Mouse (Mus musculus) megakaryocyte, embryonic 14.5 days (primary cell): ENCODE measurements around the gene Ccdc18. TPM values are rescaled to one million over a fixed set of nuclear protein-coding genes. Genes with fewer than 3 reads are reported as not detected.
"Not testable (repeated sequence)": the region's sequence is repeated elsewhere in the genome, so short reads cannot be mapped to it uniquely, and the experiment has no call there.

Experiments
- H3K27me3 ChIP-seq: replicated peaks from 2 replicates; pipeline ENCODE3; 2012; ENCODE audit warnings: inconsistent platforms
- H3K36me3 ChIP-seq: replicated peaks from 2 replicates; pipeline ENCODE3; 2012; ENCODE audit warnings: low read length, inconsistent platforms, mixed read lengths
- H3K4me1 ChIP-seq: 2 replicates; pipeline ENCODE4 v1.6.1; 2012; ENCODE audit warnings: inconsistent platforms
- H3K4me3 ChIP-seq: replicated peaks from 2 replicates; pipeline ENCODE3; 2012; ENCODE audit warnings: moderate library complexity, mild to moderate bottlenecking, inconsistent platforms
- H3K9me3 ChIP-seq: 2 replicates; pipeline ENCODE4 v1.6.1; 2012; ENCODE audit warnings: inconsistent platforms
- FLI1 ChIP-seq: IDR thresholded peaks from 2 replicates; pipeline ENCODE4 v1.6.1; 2012; ENCODE audit warnings: low read length, inconsistent platforms, mixed read lengths
- GATA1 ChIP-seq: IDR thresholded peaks from 3 replicates; pipeline ENCODE4 v1.6.1; 2012; ENCODE audit warnings: mixed read lengths, low read length, inconsistent platforms, borderline replicate concordance
- polyA plus RNA-seq: library from polyadenylated mRNA; stranded (reverse); fragments of >175 nt; gene quantifications from 2 replicates; pipeline ENCODE4 v1.2.3, GENCODE M21; 2012; ENCODE audit warnings: low replicate concordance; ENCODE audit not compliant: insufficient read depth

Ccdc18 gene
- polyA plus RNA-seq, 1 experiment: 0.30 TPM

DNA sequence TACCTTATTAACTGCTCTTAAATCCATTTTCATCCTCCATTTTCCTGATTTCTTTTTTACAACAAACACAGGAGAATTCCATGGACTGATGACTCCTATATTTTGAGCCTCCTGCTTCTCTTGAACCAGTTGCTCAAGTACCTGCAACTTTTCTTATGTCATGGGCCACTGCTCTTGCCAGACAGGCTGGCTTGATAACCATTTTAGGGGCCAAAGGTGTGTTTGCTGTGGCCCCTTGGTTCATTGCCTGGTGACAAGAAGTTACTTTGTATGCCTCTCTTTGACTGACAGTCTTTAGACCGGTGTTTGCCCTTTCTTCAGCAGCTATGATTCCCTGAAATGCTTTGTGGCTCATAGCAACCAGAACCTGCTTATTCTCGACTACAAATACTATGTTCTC lies 117.4 kb downstream of the Ccdc18 start:
- no peaks in the 10 kb centered on the region for H3K9me3 ChIP-seq
- H3K36me3 ChIP-seq: no peaks in the 10 kb centered on the region
- peaks cover 5% of the 10 kb centered on the region for H3K27me3 ChIP-seq
- H3K4me3 ChIP-seq: no peak overlapping the region
- peaks cover 11% of the 10 kb centered on the region for H3K4me1 ChIP-seq
- TF ChIP-seq FLI1 (no peak), GATA1 (no peak)

DNA sequence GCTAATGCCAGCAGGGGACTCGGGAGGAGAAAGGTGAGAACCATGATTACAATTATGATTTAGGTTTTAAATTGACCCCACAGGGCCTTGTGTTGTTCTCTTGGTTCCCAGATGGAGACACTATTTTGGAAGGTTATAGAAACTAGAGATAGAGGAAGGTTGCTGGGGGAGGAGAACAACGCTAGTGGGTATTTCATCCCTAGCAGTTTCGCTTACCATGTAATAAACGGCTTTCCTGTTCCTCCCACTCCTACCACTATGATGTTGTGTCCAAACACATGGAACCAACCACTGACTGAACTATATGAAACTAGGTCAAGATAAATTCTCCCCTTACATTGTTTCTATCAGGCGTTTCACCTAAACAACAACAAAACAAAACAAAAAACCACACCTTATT lies 122.6 kb downstream of the Ccdc18 start:
- no peaks in the 10 kb centered on the region for H3K36me3 ChIP-seq
- H3K4me3 ChIP-seq: no peak overlapping the region
- H3K27me3 ChIP-seq: peaks cover 2% of the 10 kb centered on the region
- TF ChIP-seq FLI1 (no peak), GATA1 (no peak)
- H3K9me3 ChIP-seq: peaks cover 5% of the 10 kb centered on the region; the same call in 1 of the 2 replicates
- peaks cover 7% of the 10 kb centered on the region for H3K4me1 ChIP-seq

DNA sequence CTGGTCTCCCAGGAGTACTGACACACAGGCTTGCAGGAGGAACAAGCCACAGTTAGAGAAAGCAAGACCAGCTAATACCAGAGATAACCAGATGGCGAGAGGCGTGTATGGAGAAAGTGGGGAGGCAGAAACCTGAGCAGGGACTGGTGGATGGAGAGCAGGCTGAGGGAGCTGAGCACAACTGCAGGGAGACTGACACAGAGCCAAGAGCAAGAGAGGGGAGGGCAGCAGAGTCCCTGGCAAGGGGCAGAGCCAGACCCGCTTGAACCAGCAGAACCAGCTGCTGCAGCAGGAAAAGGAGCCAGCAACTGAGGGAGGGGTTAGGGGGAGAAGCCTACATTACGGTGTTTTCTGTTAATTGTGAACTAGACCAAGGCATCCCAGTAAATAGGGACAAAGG lies 130.0 kb downstream of the Ccdc18 start:
- TF ChIP-seq GATA1: no peak
- TF ChIP-seq FLI1: no peak
- Histone ChIP-seq H3K4me1 (peaks cover 26% of the 10 kb centered on the region), H3K4me3 (no peak overlapping the region), H3K9me3 (no peaks in the 10 kb centered on the region), H3K27me3 (no peaks in the 10 kb centered on the region), H3K36me3 (no peaks in the 10 kb centered on the region)

DNA sequence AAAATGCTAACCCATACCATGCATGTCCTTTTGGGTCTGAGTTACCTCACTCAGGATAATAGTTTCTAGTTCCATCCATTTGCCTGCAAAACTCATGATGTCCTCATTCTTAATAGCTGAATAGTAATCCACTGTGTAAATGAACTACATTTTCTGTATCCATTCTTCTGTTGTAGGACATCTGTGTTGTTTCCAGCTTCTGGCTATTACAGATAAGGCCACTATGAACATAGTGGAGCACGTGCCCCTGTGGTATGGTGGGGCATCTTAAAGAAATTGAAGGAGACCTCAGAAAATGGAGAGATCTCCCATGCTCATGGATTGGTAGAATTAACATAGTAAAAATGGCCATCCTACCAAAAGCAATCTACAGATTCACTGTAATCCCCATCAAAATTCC lies 131.1 kb downstream of the Ccdc18 start:
- not testable (repeated sequence) for H3K36me3 ChIP-seq, H3K27me3 ChIP-seq, H3K9me3 ChIP-seq, H3K4me3 ChIP-seq
- peaks cover 31% of the 10 kb centered on the region for H3K4me1 ChIP-seq

DNA sequence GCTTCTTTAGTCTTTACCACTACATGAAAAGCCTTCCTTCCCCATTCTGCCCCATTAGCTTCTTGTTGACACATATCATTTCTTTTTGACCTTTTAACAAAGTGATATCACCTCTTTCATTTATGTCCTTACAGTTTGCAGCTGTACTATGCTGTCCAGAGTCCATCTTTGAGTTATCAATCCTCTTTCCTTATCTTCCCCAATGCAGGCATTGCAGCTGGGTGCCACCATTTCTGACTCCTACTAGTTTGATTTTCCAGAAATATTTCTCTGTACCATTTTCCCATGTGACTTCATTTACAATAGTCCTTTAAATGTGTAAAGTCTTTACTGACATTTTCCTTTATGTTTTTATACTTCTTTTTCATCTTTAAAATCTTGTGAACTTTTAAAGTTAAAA lies 134.3 kb downstream of the Ccdc18 start:
- H3K9me3 ChIP-seq: no peaks in the 10 kb centered on the region
- TF ChIP-seq GATA1: no peak
- no peak for TF ChIP-seq FLI1
- H3K36me3 ChIP-seq: peaks cover 3% of the 10 kb centered on the region
- H3K4me1 ChIP-seq: peaks cover 37% of the 10 kb centered on the region
- H3K4me3 ChIP-seq: no peak overlapping the region
- no peaks in the 10 kb centered on the region for H3K27me3 ChIP-seq

DNA sequence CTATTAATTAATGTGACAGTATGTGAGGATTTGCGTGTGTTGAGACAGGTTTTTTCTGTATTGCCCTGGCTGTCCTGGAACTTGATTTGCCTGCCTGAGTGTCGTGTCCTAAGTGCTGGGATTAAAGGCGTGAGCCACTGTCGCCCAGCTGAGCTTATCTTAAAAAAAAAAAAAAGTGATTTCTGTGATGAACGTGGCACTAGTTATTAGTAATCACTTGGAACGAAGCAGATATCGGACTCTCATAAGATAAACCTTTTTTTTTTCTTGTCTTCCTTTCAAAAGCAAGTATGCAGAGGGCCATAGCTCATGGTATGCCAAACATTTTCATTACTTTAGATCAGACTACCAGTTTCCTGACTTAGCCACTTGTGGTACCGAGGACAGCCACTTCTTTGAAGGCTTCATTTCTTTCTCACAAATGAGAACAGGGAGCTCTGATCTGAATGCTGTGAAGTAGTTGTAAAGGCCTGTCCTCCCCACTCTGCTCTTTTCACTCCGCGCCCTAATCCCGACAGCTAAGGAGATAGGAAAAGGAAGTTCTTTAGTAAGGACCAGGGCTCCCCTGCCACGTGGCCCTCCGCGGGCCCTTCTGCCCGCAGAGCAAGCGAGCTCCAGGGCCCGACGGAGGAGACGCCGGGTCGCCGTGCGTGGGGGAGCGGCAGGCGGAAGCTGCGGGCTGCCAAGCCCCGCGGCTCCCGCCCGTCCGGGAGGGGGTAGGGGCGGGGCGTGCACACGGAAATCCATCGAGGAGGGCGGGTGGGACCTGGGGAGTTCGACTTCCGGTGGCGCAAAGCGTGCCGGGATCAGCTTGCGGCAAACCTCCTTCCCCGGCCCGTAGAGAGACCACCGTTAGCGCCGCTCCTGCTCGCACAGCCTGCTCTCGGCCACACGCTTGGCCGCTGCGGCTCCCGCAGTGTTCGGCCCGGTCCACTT lies 135.7 kb downstream of the Ccdc18 start, which contains the start of gene Dr1:
Gene Dr1, plus strand, starts transcription at position 771 of the 936 bp plus-strand sequence.
- H3K27me3 ChIP-seq: no peaks in the 10 kb centered on the region
- peaks cover 35% of the 10 kb centered on the region for H3K4me1 ChIP-seq
- no peaks in the 10 kb centered on the region for H3K9me3 ChIP-seq
- peak within 1 kb of the TSS; percentile 99 for H3K4me3 ChIP-seq
- no peak for TF ChIP-seq FLI1
- no peak for TF ChIP-seq GATA1
- H3K36me3 ChIP-seq: peaks cover 15% of the 10 kb centered on the region

DNA sequence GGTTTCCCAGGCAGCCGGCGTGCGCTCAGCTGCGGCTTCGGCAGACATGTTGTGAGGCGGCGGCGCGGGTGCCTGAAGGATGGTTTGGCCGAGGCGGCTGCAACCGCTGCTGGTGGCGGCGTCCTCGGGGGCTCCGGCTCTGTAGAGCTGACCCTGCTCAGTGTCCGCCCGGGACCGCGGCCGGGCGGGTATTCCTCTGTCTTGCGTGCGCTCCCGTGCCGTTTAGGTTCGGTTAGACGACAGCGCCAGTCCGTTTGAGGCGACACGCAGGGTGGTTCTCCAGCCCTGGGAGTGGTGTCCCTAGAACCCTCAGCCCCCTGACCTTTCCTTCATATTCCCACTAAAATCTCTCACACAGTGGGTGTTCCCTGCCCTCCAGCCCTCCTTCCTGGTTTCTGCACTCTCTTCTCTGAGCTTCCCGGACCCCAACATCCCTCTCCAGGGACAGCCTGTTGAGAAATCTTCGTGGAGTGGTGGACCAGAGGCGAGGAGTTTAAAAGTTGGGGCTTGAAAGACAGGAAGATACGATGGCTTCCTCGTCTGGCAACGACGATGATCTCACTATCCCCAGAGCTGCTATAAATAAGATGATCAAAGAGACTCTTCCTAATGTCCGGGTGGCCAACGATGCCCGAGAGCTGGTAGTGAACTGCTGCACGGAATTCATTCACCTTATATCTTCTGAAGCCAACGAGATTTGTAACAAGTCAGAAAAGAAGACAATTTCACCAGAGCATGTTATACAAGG lies 136.6 kb downstream of the Ccdc18 start:
- H3K4me3 ChIP-seq: peak overlapping the region; percentile 99
- H3K27me3 ChIP-seq: no peaks in the 10 kb centered on the region
- TF ChIP-seq GATA1 (no peak), FLI1 (no peak)
- peaks cover 36% of the 10 kb centered on the region for H3K4me1 ChIP-seq
- peaks cover 24% of the 10 kb centered on the region for H3K36me3 ChIP-seq
- no peaks in the 10 kb centered on the region for H3K9me3 ChIP-seq

DNA sequence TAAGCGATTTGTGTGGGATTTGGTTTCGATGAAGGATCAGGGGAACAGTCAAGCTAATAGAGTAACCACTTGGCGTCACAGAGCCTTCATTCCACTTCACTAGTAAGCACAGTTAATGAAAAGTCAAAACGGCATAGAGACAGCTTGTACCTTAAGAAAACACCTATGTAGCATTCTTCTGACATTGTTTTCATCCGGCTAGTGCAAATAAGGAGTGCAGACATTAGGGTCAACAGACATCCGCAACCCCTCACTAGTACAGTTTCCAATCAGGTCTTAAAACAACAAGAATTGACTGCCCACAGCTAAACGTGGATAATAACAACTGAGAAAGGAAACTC lies 137.1 kb downstream of the Ccdc18 start:
- H3K27me3 ChIP-seq: no peaks in the 10 kb centered on the region
- peaks cover 38% of the 10 kb centered on the region for H3K4me1 ChIP-seq
- H3K4me3 ChIP-seq: peak overlapping the region; percentile 99
- TF ChIP-seq FLI1: no peak
- TF ChIP-seq GATA1: no peak
- H3K36me3 ChIP-seq: peaks cover 27% of the 10 kb centered on the region
- H3K9me3 ChIP-seq: no peaks in the 10 kb centered on the region

DNA sequence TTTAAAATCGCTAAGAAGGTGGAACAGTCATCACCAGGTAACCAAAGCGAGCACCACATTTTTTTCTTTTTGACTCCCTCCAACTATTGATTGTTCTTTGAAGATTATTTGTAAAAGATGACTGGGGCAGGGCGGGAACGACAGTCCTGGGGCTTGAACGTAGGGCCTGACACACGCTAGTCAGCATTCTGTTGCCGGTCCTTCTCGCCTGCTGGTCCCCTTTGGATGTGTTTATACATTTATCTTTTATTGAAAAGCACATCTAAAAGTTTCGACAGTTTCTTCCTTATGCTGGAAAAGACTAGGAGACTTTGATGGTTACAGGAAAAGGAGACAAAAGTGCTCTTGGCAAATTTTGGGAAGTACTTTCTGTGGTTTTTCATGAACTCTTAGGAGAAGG lies 137.7 kb downstream of the Ccdc18 start:
- Histone ChIP-seq H3K9me3 (no peaks in the 10 kb centered on the region), H3K4me3 (peak overlapping the region; percentile 99), H3K27me3 (no peaks in the 10 kb centered on the region), H3K4me1 (peaks cover 36% of the 10 kb centered on the region), H3K36me3 (peaks cover 33% of the 10 kb centered on the region)
- TF ChIP-seq FLI1 (no peak), GATA1 (no peak)

DNA sequence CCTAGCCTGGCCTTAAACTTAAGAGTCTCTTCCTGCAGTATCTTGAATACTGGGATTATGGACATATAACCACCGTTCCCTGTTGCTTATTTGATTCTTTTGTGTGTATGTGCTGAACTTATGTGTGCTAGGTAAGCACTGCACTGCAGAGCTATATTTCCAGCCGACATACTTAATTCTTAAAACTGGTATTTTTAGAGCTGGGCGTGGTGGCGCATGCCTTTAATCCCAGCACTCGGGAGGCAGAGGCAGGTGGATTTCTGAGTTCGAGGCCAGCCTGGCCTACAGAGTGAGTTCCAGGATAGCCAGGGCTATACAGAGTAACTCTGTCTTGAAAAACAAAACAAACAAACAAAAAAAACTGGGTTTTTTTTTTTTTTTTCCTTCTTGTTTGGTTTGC lies 138.7 kb downstream of the Ccdc18 start:
- H3K4me3 ChIP-seq: peak overlapping the region; percentile 99
- H3K27me3 ChIP-seq, H3K9me3 ChIP-seq: not testable (repeated sequence)
- H3K36me3 ChIP-seq: peaks cover 42% of the 10 kb centered on the region
- H3K4me1 ChIP-seq: peaks cover 33% of the 10 kb centered on the region

Other genes with a start within 250 kb of the Ccdc18 start
- 21.3 and 79.1 TPM in 2 replicates for gene Rpl5, start 232.4 kb upstream of the Ccdc18 start, polyA plus RNA-seq
- 0.94 TPM in 1 of 2 replicates, not detected in the other for gene Fam69a, start 145.8 kb upstream of the Ccdc18 start, polyA plus RNA-seq
- gene Mtf2, start 67.2 kb upstream of the Ccdc18 start, polyA plus RNA-seq: 5.8 and 11.6 TPM in 2 replicates
- 18.5 and 35.6 TPM in 2 replicates for gene Tmed5, start 255 bp upstream of the Ccdc18 start, polyA plus RNA-seq
- gene Dr1, start 136.0 kb downstream of the Ccdc18 start, polyA plus RNA-seq: 12.5 and 20.5 TPM in 2 replicates
- 0.55 and 0.77 TPM in 2 replicates for gene Pigg, start 179.7 kb downstream of the Ccdc18 start, polyA plus RNA-seq
- gene Gm42517, start 235.0 kb downstream of the Ccdc18 start, polyA plus RNA-seq: 101 and 308 TPM in 2 replicates